Mouse (Mus musculus): ENCODE results near the gene Aipl1.

Gene Aipl1

GRCm38 (mm10) chr11:72037409-72037808 lies at the start of gene Aipl1:
TSS of gene Aipl1 (minus strand) at chr11:72037509.
- DNase-seq: no peak

- DNase-seq: no peak
Measured at GRCm38 (mm10) chr11:72086251-72087046, 49.1 kb upstream of the Aipl1 start.

GRCm38 (mm10) chr11:72084337-72084736 lies 47.0 kb upstream of the Aipl1 start:
- no peak for DNase-seq

- no peak for DNase-seq
Measured at GRCm38 (mm10) chr11:72082601-72083000, 45.3 kb upstream of the Aipl1 start.

GRCm38 (mm10) chr11:72080461-72080860 lies 43.2 kb upstream of the Aipl1 start:
- no peak for DNase-seq

- peak; percentile 52 for DNase-seq
Measured at GRCm38 (mm10) chr11:72078647-72079046, 41.3 kb upstream of the Aipl1 start.

- no peak for DNase-seq
Measured at GRCm38 (mm10) chr11:72078056-72078455, 40.7 kb upstream of the Aipl1 start.

GRCm38 (mm10) chr11:72074230-72074629 lies 36.9 kb upstream of the Aipl1 start:
- no peak for DNase-seq

- DNase-seq: no peak
Measured at GRCm38 (mm10) chr11:72072331-72072905, 35.1 kb upstream of the Aipl1 start.

- no peak for DNase-seq
Measured at GRCm38 (mm10) chr11:72070733-72071132, 33.4 kb upstream of the Aipl1 start.

- peak; percentile 56 for DNase-seq
Measured at GRCm38 (mm10) chr11:72068026-72068425, 30.7 kb upstream of the Aipl1 start.

- DNase-seq: peak; percentile 62
Measured at GRCm38 (mm10) chr11:72067326-72067725, 30.0 kb upstream of the Aipl1 start.

GRCm38 (mm10) chr11:72066330-72066729 lies 29.0 kb upstream of the Aipl1 start:
- DNase-seq: peak; percentile 66

GRCm38 (mm10) chr11:72065103-72065502 lies 27.8 kb upstream of the Aipl1 start:
- peak; percentile 70 for DNase-seq

GRCm38 (mm10) chr11:72064414-72064813 lies 27.1 kb upstream of the Aipl1 start:
- no peak for DNase-seq

GRCm38 (mm10) chr11:72061093-72061620 lies 23.8 kb upstream of the Aipl1 start:
- DNase-seq: no peak

GRCm38 (mm10) chr11:72060416-72060815 lies 23.1 kb upstream of the Aipl1 start:
- no peak for DNase-seq

GRCm38 (mm10) chr11:72057166-72057565 lies 19.9 kb upstream of the Aipl1 start:
- no peak for DNase-seq

- no peak for DNase-seq
Measured at GRCm38 (mm10) chr11:72055176-72055575, 17.9 kb upstream of the Aipl1 start.

- DNase-seq: peak; percentile 84
Measured at GRCm38 (mm10) chr11:72052636-72053035, 15.3 kb upstream of the Aipl1 start.

GRCm38 (mm10) chr11:72052221-72052620 lies 14.9 kb upstream of the Aipl1 start:
- DNase-seq: no peak

GRCm38 (mm10) chr11:72050895-72051858 lies 13.9 kb upstream of the Aipl1 start:
- DNase-seq: no peak

Measured in cerebellum, adult 8-10 months (tissue).